Mouse (Mus musculus): Measurements from ENCODE around the gene Nfx1.
A peak's percentile ranks its signal among the peaks of the same experiment; 100 is the strongest.

The Nfx1 gene

GRCm38 (mm10) chr4:40975678-40976077, 5.0 kb downstream of the Nfx1 start:
- DNase-seq (ENCODE audit: low spot score), result no peak

GRCm38 (mm10) chr4:40976651-40977050, 5.9 kb downstream of the Nfx1 start:
- no peak for DNase-seq (ENCODE audit: low spot score)

DNA sequence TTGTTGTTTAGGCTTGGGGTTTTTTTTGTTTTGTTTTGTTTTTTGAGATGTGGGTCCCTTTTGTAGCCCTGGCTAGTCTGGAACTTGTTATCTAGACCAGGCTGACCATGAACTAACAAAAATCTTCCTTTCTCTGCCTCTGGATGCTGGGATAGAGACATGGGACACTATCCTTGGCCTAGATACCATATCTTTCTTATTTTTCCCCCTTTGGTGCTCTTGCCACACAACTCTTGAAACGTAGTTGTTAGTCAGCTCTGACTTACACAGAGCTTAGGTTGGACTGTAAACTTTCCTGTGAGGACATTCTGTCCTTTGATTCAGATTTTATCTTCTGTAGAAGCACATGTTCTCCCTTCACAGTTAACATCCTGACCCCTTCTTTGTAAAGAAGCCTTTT, 8.7 kb downstream of the Nfx1 start:
- DNase-seq (ENCODE audit: low spot score), result no peak

DNA sequence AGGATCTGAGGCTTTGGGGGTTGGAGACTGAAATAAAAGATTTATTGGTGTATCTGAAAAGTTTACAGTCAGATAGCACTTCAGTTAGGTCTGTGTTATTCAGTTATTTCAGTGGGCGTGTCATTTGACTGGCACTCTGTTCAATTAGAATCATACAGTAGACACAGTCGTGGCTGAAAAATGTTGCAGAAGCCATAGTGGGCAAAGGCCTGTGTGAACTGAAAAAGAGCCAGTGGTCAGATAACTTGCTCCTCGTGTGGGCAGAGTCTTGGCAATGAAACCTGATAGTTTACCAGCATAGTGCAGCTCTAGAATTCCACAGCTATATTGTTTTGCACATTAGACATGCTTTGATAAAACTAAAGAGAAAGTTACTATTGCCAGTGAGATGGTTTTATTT, 11.8 kb downstream of the Nfx1 start:
- no peak for DNase-seq (ENCODE audit: low spot score)

DNA sequence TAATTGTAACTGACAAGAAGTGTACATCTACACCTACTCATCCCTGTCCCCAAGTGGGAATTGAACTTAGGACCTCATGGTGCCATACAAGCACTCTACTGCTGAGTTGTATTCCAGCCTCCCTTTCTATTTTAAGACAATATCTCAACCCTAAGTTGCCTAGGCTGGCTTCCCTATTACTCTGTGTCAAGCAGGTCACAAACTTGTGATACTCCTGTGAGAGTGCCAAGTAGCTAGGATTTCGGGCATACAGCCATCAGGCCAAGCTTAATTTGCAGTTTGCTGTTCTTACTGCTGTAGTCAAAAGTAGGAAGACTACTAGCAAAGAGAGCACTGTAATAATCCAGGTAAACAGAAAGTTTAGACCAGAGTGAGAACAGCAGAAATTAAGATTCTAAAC, 13.0 kb downstream of the Nfx1 start:
- DNase-seq (ENCODE audit: low spot score), result no peak

DNA sequence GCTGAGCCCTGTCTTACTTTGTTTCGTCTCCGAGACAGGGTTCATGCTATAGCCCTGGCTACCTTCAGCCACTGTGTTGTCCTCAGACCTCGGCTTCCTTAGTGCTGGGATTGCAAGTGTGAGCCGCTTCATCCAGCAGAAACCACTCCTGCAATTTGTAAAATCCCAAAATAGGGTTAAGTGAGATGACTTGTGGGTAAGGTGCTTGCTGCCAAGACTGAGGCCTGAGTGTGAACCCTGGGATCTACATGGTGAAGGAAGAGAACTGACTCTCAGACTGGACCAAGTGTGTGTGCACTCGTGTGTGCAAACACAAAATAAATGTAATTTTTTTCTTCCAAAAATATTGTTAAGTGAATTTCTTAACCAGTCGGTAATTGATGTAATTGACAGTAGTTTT, 18.9 kb downstream of the Nfx1 start:
- no peak for DNase-seq (ENCODE audit: low spot score)

DNA sequence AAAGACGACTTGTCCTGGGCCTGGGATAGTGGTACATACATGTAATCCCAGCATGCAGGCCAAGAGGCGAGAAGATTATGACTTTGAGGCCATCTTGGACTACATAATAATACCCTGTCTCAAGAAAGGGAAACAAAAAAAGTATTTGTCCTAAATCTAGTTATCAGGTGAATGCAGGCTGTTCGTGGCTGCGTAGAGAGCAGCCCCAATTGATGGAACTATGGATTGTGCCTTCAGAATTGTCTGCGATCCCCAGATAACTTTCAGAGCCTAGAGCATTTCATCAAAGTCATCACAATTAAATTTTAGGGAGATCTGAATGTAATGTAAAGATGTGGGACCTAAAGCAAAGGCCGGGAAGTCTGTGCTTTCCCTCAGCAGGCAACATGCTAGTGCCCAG, 25.6 kb downstream of the Nfx1 start:
- DNase-seq (ENCODE audit: low spot score), result no peak

- DNase-seq (ENCODE audit: low spot score), result no peak
Measured at GRCm38 (mm10) chr4:40997916-40998315, 27.2 kb downstream of the Nfx1 start.

DNA sequence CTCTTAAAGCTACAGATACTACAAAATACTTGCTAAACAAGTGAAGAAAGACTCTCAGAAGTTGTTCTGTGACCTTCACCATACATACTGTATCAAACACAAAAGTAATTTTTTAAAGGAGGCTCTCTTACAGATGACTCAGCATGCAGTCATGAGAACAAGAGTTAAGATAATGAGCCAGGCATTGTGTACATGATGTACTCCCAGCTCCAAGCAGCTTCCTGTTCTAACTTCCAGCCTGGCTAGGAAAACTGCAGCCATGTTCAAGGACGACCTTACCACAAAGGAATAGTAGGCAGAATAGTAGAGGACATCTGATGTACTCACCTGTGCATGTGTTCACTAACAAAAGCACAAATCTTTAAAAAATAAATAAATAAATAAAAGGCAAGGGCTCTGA, 29.6 kb downstream of the Nfx1 start:
- DNase-seq (ENCODE audit: low spot score), result peak; percentile 34

DNA sequence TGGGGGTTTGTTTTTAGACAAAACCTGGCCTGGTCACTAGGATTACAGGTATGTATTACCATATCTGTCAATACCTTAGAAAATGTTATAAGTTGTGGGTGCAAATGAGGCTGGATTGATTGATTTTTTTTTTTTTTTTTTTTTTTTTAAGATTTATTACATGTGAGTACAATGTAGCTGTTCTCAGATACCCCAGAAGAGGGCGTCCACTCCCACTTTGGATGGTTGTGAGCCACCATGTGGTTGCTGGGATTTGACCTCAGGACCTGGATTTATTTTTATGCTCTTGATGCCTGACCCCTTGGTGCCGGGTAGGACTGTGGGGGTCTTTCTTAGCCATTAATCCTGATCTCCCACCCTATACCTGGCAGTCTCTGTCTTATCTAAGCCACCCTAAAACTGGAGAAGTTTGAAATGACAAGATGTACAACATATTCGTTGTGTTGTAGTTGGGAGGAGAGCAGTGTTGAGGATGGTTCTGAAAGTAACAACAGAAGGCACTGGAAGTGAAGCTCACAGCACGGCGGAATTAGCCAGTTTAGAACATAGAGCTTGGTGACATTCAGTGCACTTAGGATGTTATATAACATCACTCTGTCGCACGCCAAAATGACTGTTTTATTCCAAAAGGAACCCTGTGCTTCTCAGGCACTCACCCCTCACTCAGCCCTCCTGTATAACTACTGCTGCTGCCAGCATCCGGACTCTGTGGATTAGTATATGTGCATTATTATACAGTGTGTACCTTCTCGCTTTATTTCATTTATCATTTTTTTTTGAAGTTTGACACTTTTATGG, 30.3 kb downstream of the Nfx1 start:
- DNase-seq (ENCODE audit: low spot score), result no peak

DNA sequence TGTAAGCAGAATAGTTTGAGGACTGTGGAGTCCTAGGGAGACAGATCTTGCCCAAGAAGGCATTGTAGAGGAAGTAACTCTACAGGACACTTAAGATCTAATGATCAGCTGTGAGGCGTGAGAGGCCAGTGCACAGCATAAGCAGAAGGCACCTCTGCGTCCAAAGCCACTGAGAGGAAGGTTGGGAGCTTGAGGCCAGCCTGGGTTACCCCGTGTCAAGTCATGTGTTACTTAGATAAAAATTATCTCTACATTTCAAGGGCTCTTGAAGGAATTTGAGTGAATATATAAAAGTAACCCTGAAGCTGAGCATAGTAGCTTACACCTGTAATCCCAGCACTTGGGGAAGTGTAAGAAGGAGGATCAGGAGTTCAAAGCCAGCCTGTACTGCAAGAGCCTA, 42.6 kb downstream of the Nfx1 start:
- DNase-seq (ENCODE audit: low spot score), result no peak

DNA sequence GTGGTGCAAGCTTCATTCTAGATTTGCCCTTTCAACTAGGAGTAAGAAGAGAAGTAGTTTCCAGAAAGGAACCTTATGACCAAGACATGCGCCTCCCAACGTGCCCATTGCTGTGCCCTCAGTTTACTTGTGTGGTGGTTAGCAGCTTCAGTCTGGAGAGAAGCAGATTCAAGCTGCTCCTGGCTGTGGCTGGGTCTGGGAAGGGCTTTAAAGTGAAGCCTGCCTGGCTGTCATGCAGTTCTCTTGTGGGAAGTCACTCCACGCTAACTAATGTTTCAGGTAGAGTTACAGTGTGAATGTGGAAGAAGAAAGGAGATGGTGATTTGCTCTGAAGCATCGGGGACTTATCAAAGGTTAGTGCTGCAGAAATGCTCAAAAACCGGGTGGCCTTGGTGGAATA, 45.1 kb downstream of the Nfx1 start:
- no peak for DNase-seq (ENCODE audit: low spot score)

- DNase-seq (ENCODE audit: low spot score), result no peak
Measured at GRCm38 (mm10) chr4:41021094-41021493, 50.4 kb downstream of the Nfx1 start.

DNA sequence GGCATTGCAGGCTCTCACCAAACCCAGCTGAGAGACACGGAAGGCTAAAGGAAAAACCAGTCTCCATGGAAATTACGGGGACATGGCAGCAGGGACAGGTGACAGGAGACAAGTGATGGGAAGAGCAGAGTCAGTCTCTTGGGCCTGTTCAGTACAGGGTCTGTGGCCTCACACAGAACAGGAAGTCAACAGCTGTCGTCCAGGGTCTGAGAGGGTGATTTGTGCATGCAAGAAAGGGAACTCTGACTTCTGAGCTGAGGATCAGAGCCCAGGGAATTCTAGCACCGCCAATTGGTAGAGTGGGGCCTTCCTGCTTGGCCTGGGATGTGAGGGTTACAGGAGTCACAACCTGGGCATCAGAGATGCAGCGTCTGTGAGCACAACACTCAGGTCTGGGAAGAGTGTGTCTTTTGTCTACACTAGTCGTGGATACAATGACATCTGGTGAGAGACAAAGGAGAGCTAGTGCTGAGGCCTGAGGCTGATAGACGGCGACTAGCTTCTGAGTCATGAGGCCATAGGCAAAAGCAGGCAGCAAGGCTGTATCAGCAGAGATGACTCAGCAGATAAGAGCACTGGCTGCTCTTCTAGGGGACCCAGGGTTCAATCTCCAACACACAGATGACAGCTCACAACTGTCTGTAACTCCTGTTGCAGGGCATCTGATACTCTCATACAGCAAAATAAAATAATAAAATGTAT, 55.5 kb downstream of the Nfx1 start:
- DNase-seq (ENCODE audit: low spot score), result no peak

- no peak for DNase-seq (ENCODE audit: low spot score)
Measured at GRCm38 (mm10) chr4:41027872-41028271, 57.2 kb downstream of the Nfx1 start.

- no peak for DNase-seq (ENCODE audit: low spot score)
Measured at GRCm38 (mm10) chr4:41028272-41028671, 57.6 kb downstream of the Nfx1 start.

- no peak for DNase-seq (ENCODE audit: low spot score)
Measured at GRCm38 (mm10) chr4:41029372-41029771, 58.7 kb downstream of the Nfx1 start.

GRCm38 (mm10) chr4:41031242-41031641, 60.5 kb downstream of the Nfx1 start:
- no peak for DNase-seq (ENCODE audit: low spot score)

DNA sequence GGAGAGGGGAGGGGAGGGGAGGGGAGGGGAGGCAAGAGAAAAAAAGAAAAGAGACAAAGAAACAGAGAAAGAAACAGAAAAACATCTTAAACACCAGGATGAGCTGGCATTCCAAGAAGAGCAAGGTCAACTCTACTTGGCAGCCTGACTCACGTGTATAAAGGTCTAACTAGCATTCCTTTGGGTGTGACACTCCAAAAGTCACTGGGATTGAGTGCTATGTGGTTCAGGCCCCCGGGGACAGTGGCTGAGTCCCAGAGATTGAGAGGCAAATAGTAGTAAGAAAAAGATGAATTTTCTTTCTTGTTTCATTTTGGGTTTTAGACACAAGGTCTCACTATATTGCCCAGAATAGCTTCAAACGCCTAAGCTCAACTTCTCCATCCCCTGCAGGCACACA, 67.2 kb downstream of the Nfx1 start:
- DNase-seq (ENCODE audit: low spot score), result no peak

- DNase-seq (ENCODE audit: low spot score), result peak; percentile 52
Measured at GRCm38 (mm10) chr4:41040983-41041382, 70.3 kb downstream of the Nfx1 start.

DNA sequence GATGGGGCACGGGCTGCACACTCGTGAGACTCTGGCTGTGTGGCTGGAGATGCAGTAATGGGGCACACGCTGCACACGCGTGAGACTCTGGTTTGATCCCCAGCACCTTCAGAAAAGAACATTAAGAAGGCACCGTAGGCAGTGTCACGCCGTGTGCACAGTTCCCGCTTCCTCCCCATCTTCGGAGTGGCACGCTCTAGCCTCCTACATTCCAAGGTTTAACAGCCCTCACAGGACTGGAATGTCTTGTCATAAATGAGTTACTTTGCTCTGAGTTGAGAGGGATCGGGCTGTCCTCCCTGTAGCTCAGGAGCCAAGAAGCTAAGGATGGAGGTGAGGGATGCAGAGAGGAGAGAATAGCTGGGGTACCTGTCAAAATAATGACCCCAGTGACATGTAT, 72.2 kb downstream of the Nfx1 start:
- no peak for DNase-seq (ENCODE audit: low spot score)

GRCm38 (mm10) chr4:41043961-41044360, 73.3 kb downstream of the Nfx1 start:
- no peak for DNase-seq (ENCODE audit: low spot score)

GRCm38 (mm10) chr4:41045288-41045687, 74.6 kb downstream of the Nfx1 start:
- DNase-seq (ENCODE audit: low spot score), result no peak

All from testis, postnatal 14 days (tissue).